Mouse (Mus musculus): ENCODE results near the gene Ube3b.

Ube3b gene

GRCm38 (mm10) chr5:114423961-114424360 lies 43.6 kb downstream of the Ube3b start:
- no peak for DNase-seq (ENCODE audit: low read depth, low spot score)

DNA sequence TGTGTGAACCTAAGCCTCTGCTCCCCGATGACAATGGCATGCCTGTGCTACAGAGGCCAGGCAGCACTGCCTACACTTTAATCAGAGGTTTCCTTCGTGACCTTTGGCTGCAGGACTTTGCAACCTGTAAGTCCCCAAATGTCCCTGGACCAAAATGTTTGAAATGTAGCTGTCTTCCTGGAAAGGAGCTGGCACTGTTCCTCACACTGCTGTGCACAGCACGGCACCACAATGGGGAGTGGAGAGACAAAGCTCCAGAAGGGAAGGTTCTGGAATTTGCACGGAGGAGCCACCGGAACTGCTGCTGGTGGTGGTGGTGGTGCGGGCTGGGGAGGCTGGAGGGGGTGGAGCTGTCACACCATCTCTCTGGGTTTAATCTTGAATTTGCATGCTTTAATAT lies 46.3 kb downstream of the Ube3b start:
- DNase-seq (ENCODE audit: low read depth, low spot score), result no peak

DNA sequence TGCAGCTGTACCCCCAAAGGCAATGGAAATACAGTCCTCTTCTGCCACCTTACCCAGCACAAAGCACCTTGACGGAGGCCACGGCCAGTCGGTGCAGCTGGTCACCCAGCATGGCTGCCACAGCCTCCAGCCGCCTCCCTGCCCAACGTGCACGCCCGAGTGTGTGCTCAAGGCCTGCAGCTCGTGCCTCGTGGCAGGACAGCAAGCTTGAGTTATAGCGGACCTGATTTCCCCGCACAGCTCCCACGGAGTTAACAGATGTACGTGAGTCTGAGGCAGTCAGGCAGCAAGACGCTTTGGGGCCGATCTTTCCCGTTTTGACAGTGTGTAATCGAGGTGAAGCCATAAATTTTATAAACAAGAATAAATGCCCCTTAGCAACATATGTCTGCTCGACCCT lies 48.2 kb downstream of the Ube3b start:
- DNase-seq (ENCODE audit: low read depth, low spot score), result no peak

DNA sequence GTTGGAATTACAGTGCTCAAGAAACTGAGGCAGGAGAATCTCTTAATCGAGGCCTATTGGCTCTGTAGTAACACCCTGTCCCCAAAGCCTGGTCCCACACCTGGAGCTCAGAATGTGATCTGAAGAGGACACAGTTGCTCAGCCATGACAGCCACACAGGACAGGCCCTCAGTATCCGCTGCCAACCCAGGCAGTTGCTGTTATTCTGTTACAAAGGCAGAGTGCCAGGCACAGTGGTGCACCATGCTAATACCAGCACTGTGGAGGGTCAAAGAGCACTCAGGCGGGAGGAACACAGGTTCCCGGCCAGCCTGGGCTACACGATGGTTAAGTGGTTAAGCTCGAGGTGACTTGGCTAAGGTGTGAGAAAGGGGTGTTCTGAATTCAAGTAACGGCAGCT lies 49.4 kb downstream of the Ube3b start:
- DNase-seq (ENCODE audit: low read depth, low spot score), result no peak

GRCm38 (mm10) chr5:114434359-114434758 lies 54.0 kb downstream of the Ube3b start:
- no peak for DNase-seq (ENCODE audit: low read depth, low spot score)

DNA sequence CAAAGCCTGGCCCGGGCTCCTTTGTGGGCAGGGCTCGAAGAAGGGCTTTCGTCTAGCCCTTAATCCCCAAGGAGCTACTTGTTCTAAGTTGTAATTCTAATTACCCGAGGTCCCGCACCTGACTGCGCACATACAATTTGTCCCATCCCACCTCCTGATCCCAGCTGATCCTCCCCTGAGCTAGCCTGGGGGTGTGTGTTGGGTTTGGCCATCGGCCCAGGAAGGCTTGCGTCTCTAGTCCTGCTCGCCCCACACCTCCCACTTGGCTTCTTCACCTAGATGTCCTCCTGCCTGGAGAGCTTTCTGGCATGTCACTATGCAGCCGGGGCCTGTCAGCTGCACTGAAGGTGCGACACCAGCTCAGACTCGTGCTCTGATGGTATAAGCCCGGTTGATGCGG lies 55.2 kb downstream of the Ube3b start:
- DNase-seq (ENCODE audit: low read depth, low spot score), result no peak

GRCm38 (mm10) chr5:114443566-114444367 lies 63.4 kb downstream of the Ube3b start, which contains the start of the genes Mmab and Mvk:
Mmab (minus strand) TSS chr5:114444060.
Mvk (plus strand) TSS chr5:114444269.
- peak; percentile 97 for DNase-seq (ENCODE audit: low read depth, low spot score)

DNA sequence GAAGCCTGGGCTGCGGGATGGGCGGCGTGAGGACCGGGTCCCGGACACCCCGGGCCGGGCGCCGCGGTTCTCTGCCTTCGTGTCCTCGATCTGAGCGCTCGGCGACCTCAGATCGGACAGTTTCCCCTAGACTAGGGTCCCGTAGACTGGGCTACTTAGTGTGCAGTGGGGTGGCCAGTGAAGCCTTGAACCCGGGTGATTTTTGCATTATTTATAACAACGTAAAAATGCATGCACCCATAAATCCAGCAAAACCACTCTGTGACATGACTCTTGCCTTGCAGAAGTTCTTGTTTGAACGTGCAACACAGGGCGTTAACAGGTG lies 63.9 kb downstream of the Ube3b start:
- no peak for DNase-seq (ENCODE audit: low read depth, low spot score)

GRCm38 (mm10) chr5:114449011-114449410 lies 68.6 kb downstream of the Ube3b start:
- DNase-seq (ENCODE audit: low read depth, low spot score), result no peak

- DNase-seq (ENCODE audit: low read depth, low spot score), result no peak
Measured at GRCm38 (mm10) chr5:114456287-114456686, 75.9 kb downstream of the Ube3b start.

GRCm38 (mm10) chr5:114456995-114457605 lies 76.7 kb downstream of the Ube3b start:
- no peak for DNase-seq (ENCODE audit: low read depth, low spot score)

DNA sequence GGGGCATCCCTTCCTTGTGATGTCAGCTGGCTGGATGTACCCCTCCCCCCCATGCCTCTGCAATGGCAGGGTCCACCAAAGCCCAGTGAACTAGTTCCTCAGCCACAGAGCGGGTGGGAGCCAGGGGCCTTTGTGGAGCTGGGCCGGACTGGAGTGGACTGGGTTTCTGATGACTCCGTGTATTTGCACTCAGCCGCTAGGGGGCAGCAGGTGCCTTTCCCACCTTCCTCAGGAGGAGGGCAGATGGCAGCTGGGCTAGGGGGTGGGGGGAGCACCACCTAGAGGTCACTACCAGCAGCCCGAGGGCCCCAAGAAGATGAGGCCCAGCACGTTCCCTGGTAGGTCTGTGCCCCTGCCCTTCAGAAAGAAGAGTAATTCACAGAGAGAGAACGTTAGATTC lies 80.8 kb downstream of the Ube3b start:
- DNase-seq (ENCODE audit: low read depth, low spot score), result peak; percentile 89

DNA sequence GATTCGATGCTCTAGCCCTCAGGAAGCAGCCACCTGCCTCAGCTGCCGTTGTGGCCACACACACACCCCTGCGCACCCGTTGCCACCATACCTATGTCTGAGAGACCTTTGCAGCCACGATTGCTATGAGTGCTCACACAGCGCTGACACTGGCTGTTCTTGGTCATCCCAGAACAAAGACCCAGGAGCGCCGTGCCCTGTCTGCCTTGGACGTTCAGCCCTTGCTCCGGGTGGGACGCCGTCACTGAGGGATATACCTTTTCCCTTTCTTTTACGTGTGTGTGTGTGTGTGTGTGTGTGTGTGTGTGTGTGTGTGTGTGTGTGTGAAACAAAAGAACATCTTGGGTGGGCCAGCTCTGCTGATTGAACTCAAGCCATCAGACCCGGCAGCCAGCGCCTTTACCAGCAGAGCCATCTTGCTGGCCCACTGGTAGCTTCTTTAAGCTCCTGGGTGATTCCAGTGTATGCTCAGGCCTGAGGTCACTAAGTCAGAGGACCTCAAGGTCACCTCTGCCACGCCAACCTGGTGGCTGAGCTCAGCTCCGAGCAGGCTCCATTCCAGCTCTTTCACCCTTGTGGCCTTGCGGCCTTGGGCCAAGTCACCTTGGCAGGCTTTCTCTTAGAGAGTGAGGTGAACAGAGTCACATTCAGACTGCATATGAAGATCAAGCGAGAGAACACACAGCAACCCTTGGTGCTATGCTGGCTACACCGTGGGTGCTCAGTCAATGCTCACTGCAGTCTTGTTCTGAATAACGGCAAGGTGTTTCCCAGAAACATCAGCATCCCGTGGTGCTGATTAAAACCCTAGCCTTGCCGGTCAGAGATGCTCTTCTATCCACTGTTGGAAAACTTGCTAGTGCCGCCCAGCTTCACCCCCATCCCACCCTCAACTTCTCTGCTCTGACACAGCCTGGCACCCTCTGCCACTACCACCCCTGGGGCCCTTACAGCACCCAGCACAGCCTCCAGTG lies 81.9 kb downstream of the Ube3b start:
- no peak for DNase-seq (ENCODE audit: low read depth, low spot score)

DNA sequence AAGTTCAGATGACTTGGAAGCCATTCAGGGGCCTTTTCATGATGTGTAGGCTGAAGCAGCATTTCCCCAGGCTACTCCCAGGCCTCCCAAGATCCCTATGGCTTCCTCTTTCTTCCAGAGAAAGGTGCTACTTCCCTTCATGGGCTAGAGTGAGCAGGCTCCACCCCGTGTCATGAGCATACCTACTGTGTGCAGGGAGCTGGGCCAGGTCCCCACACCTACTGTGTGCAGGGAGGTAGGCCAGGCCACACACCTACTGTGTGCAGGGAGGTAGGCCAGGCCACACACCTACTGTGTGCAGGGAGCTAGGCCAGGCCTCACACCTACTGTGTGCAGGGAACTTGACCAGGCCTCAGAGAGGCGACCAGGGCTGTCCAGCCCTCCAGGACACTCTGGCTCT lies 84.2 kb downstream of the Ube3b start:
- DNase-seq (ENCODE audit: low read depth, low spot score), result no peak

- no peak for DNase-seq (ENCODE audit: low read depth, low spot score)
Measured at GRCm38 (mm10) chr5:114465641-114466040, 85.2 kb downstream of the Ube3b start.

GRCm38 (mm10) chr5:114467019-114467418 lies 86.6 kb downstream of the Ube3b start:
- DNase-seq (ENCODE audit: low read depth, low spot score), result no peak

DNA sequence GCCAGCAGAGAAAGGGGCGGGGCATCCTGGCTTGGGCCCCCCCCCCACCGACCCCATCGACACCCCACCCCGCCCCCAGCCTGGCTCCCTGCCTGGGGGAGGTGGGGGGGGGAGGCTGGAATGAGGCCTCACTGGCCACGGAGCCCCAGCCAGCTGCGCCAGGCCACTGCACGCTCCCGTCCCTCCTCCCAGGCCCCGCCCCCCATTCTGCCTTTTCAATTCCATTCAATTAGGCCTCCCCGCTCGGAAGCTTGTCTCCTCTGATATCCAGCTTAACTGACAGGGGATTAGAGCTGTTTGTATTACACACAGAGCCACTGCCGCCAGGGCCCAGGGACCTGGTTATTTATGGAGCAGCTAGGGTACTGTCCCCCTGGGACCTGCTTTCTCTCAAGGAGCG lies 87.0 kb downstream of the Ube3b start:
- no peak for DNase-seq (ENCODE audit: low read depth, low spot score)

GRCm38 (mm10) chr5:114468007-114468406 lies 87.6 kb downstream of the Ube3b start:
- DNase-seq (ENCODE audit: low read depth, low spot score), result no peak

GRCm38 (mm10) chr5:114470359-114470758 lies 90.0 kb downstream of the Ube3b start:
- no peak for DNase-seq (ENCODE audit: low read depth, low spot score)
